12 mouse cellular contexts compared by ENCODE assay signal in the genomic region with DNA sequence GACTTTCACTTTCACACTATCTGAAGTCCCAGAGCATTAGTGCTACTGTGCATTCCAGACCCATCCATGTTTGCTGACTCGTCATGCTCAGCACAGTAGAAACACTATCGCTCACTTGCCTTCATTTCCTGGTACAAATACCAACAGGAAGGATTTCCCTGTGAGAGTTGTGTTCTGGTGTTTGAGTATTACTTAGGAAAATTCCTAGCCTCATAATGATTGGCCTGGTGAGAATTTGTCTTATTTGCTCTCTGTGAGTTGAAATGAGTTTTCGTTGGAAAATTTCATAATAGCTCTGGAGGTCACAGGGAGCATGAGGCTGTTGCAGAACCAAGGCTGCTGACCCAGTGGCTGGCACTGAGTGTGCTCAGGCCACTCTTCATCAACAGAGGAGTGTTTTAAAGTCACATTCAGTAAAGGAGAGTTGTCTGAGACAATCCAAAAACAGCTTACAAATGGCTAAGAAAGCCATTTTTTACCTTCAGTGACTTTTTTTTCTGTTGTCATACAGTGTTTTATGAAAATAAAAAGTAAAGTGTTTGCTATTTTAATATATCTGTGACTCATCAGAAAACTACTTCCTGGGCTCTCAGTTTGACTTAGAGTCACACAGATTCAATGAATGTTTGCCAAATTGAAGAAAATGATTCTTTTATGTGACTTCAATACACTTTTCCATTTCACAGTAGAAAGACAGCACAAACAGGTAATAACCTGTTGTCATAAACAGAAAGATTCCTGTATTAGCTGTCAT.
DNase-seq lines count a peak whose midpoint lies in the region; ATAC-seq lines count a peak whose summit lies in the region.
"Had no signal": no experiment of that assay in that cellular context is flagged by ENCODE, and none has a peak within 500 bp of the region (broad histone marks: within the 10 kb centered on the region; RNA-seq: fewer than 3 reads in every experiment).

No protein-coding gene starts in this region.

- no peak overlapping the region for H3K4me2 ChIP-seq in lung, embryonic 16.5 days (ENCODE audit: low read depth, low read length)
- H3K4me2 ChIP-seq: heart, embryonic 13.5 days; limb, embryonic 13.5 days had no signal

- no peak overlapping the region for H3K4me3 ChIP-seq in lung, embryonic 16.5 days (ENCODE audit: low read length)
- H3K4me3 ChIP-seq: heart, embryonic 13.5 days; limb, embryonic 13.5 days had no signal

- H3K9me3 ChIP-seq in lung, embryonic 16.5 days (ENCODE audit: control insufficient read depth, low read length): no peaks in the 10 kb centered on the region
- H3K9me3 ChIP-seq: heart, embryonic 13.5 days; limb, embryonic 13.5 days had no signal

- H3K9ac ChIP-seq in lung, embryonic 16.5 days (ENCODE audit: low read length): no peak overlapping the region
- H3K9ac ChIP-seq: heart, embryonic 13.5 days; limb, embryonic 13.5 days had no signal

- H3K27ac ChIP-seq in lung, embryonic 16.5 days (ENCODE audit: low read length): no peak overlapping the region
- H3K27ac ChIP-seq: heart, embryonic 13.5 days; limb, embryonic 13.5 days had no signal

- ATAC-seq in lung, embryonic 16.5 days (ENCODE audit: low read depth): 0 out of 2 replicates have a peak, but pooled peaks have one; percentile 17

- no peaks in the 10 kb centered on the region for H3K4me1 ChIP-seq in lung, embryonic 16.5 days (replicated peaks; ENCODE audit: control insufficient read depth, insufficient read depth, low read length)
- H3K4me1 ChIP-seq: heart, embryonic 13.5 days; limb, embryonic 13.5 days had no signal

- peak; percentile 17 to 30 for DNase-seq in heart, adult 9 months (ENCODE audit: low spot score in 2 of 2)
- DNase-seq in heart, adult 8-10 months (ENCODE audit: low spot score): no peak
- peak; percentile 55 for DNase-seq in 3134 (ENCODE audit: extremely low read depth, insufficient read length, low spot score)
- peak; percentile 71 for DNase-seq in NIH3T3 (ENCODE audit: low read depth)
- DNase-seq in embryo, embryonic 9.5 days (ENCODE audit: extremely low spot score): no peak
- no peak for DNase-seq in urinary bladder, postnatal 14 days (ENCODE audit: low spot score)
- no peak for DNase-seq in thymus, postnatal 14 days
- DNase-seq: cerebellum, postnatal 10 days; layer of hippocampus, adult 9-11 months had no signal

- no peaks in the 10 kb centered on the region for H3K27me3 ChIP-seq in lung, embryonic 16.5 days (ENCODE audit: control insufficient read depth, insufficient read depth, low read depth, low read length)
- H3K27me3 ChIP-seq: heart, embryonic 13.5 days; limb, embryonic 13.5 days had no signal

- WGBS in lung, embryonic 16.5 days: 46% methylated on average over 3 of the region's 3 CpGs

- no peaks in the 10 kb centered on the region for H3K36me3 ChIP-seq in lung, embryonic 16.5 days (ENCODE audit: control insufficient read depth, insufficient read depth, low read length)
- H3K36me3 ChIP-seq: heart, embryonic 13.5 days; limb, embryonic 13.5 days had no signal

Comparison
In these comparisons a context has a peak if more than half of its experiments do, and no peak if none do; other contexts are left out.
1. DNase-seq: peak in heart, adult 9 months (2 of 2), 3134 (single experiment) and NIH3T3 (single experiment); none in heart, adult 8-10 months (single experiment), embryo, embryonic 9.5 days (single experiment), urinary bladder, postnatal 14 days (single experiment) and thymus, postnatal 14 days (single experiment).